Mouse (Mus musculus) adrenal gland, postnatal 10 days (tissue): ENCODE measurements around the gene Tjp3. TPM values are rescaled to one million over a fixed set of nuclear protein-coding genes. Genes with fewer than 3 reads are reported as not detected.

Experiments
- DNase-seq: peaks from one replicate; pipeline ENCODE4 v3.0.0; 2021; ENCODE audit warnings: mixed read lengths
- total RNA-seq, 2 experiments: library from RNA; stranded (reverse); gene quantifications; 2 replicates each; pipeline ENCODE4 v1.2.3; 2021

Tjp3 gene
- total RNA-seq, 2 experiments from 2014 or later, result 1.9 to 3.0 TPM

GRCm38 (mm10) chr10:81319741-81320549 lies 28.6 kb upstream of the Tjp3 start:
- DNase-seq, result peak; percentile 55

GRCm38 (mm10) chr10:81319330-81319699 lies 27.9 kb upstream of the Tjp3 start:
- peak; percentile 45 for DNase-seq

- peak; percentile 85 for DNase-seq
Observed at GRCm38 (mm10) chr10:81318589-81319329, 27.4 kb upstream of the Tjp3 start.

GRCm38 (mm10) chr10:81317273-81317672 lies 25.9 kb upstream of the Tjp3 start:
- DNase-seq, result peak; percentile 87

- DNase-seq, result peak; percentile 62
Observed at GRCm38 (mm10) chr10:81316338-81317060, 25.1 kb upstream of the Tjp3 start.

- no peak for DNase-seq
Observed at GRCm38 (mm10) chr10:81315587-81315986, 24.2 kb upstream of the Tjp3 start.

- DNase-seq, result no peak
Observed at GRCm38 (mm10) chr10:81314201-81314600, 22.8 kb upstream of the Tjp3 start.

- DNase-seq, result no peak
Observed at GRCm38 (mm10) chr10:81313581-81313980, 22.2 kb upstream of the Tjp3 start.

- DNase-seq, result no peak
Observed at GRCm38 (mm10) chr10:81309571-81309970, 18.2 kb upstream of the Tjp3 start.

- DNase-seq, result no peak
Observed at GRCm38 (mm10) chr10:81306837-81307682, 15.7 kb upstream of the Tjp3 start.

- no peak for DNase-seq
Observed at GRCm38 (mm10) chr10:81306173-81306668, 14.8 kb upstream of the Tjp3 start.

- DNase-seq, result no peak
Observed at GRCm38 (mm10) chr10:81305663-81306062, 14.3 kb upstream of the Tjp3 start.

- DNase-seq, result peak; percentile 71
Observed at GRCm38 (mm10) chr10:81304597-81305238, 13.3 kb upstream of the Tjp3 start.

GRCm38 (mm10) chr10:81303761-81304160 lies 12.4 kb upstream of the Tjp3 start:
- DNase-seq, result no peak

- DNase-seq, result no peak
Observed at GRCm38 (mm10) chr10:81303258-81303657, 11.9 kb upstream of the Tjp3 start.

GRCm38 (mm10) chr10:81302781-81303218 lies 11.4 kb upstream of the Tjp3 start:
- DNase-seq, result no peak

GRCm38 (mm10) chr10:81302288-81302687 lies 10.9 kb upstream of the Tjp3 start:
- DNase-seq, result no peak

- DNase-seq, result no peak
Observed at GRCm38 (mm10) chr10:81301321-81301720, 9.9 kb upstream of the Tjp3 start.

- DNase-seq, result no peak
Observed at GRCm38 (mm10) chr10:81300352-81300907, 9.0 kb upstream of the Tjp3 start.

GRCm38 (mm10) chr10:81299585-81300351 lies 8.4 kb upstream of the Tjp3 start:
- DNase-seq, result no peak
